Mouse (Mus musculus): ENCODE data around the gene Ppp1r27.

GRCm38 (mm10) chr11:120568324-120568723, 17.4 kb upstream of the Ppp1r27 start:
- TF ChIP-seq CTCF (IDR thresholded peaks at IDR 0.05; ENCODE audit: extremely low read depth, insufficient read depth, insufficient read length, insufficient replicate concordance) (no peak), POLR2A (IDR thresholded peaks at IDR 0.05; ENCODE audit: low read depth, low read length) (no peak)
